Mouse (Mus musculus) cerebellum, postnatal 10 days (tissue): ENCODE measurements around the gene Prdm2.
A peak's percentile ranks its signal among the peaks of the same experiment; 100 is the strongest.

Experiments used
- DNase-seq, 2 experiments: peaks; one replicate each; pipeline ENCODE4 v3.0.0; 2021; ENCODE audit warnings: mixed read lengths in 2 of 2

The Prdm2 gene

GRCm38 (mm10) chr4:143212341-143213174, at the start of gene Prdm2:
TSS of gene Prdm2 (minus strand) at chr4:143212995.
- DNase-seq = peak; percentile 89 to 91

DNA sequence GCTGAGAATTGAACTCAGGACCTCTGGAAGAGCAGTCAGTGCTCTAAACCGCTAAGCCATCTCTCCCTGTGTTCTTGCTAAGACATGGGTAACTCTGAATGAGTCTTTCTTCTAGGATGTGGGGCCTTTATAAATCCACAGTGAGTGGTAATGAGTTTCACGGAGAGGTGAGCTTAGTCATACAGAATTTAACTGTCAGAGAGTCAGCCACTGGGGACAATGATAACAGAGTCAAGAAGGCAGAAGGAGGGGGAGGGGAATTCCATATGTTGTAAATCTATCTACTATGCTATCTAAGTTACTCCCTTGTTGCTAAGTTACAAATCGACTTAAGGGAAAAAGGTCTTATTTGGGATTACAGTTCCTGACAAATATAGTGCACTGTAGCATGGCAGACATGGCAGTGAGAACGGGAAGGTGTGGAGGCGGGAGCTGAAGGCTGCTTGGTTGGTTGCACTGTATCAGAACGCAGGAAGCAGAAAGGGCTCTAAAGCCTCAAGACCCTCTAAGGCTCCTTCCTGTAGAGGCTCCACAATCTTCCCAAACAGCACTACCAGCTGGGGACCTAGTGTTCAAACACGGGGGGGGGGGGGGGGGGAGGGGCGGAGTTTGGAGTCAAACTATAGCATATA, 47.0 kb upstream of the Prdm2 start:
- DNase-seq = no peak

DNA sequence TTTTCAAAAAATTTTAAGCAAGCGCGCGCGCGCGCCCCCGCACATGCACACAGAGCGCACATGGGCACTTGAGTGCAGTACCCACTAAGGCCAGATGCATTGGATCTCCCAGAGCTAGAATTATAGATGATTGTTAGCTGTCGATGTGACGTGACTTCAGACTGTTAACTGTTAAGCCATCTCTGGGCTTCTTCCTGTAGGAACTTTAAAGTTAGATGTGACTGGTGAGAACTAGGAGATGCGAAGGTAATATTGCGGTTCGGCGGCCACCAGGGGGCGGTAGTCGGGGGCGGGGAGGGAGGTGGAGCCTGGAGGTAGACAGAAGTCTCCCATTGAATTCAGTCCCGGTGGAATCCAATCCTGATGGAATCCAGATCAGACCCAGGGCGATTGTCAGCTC, 45.7 kb upstream of the Prdm2 start:
- DNase-seq = peak; percentile 88 to 90

- no peak for DNase-seq
Observed at GRCm38 (mm10) chr4:143257971-143258370, 45.2 kb upstream of the Prdm2 start.

GRCm38 (mm10) chr4:143255541-143255940, 42.7 kb upstream of the Prdm2 start:
- DNase-seq = no peak

DNA sequence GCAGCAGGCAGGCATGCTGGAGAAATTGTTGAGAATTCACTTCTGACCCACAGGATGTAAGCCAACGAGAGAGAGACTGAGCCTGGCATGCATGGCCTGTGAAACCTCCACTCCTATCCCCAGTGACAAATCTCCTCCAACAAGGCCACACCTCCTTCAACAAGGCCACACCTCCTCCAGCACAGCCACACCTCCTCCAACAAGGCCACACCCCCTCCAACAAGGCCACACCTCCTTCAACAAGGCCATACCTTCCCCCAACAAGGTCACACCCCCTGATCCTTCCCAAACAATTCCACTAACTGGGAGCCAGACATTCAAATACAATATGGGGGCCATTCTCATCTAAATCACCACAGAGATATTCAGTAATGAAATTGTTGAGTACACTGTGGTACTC, 40.6 kb upstream of the Prdm2 start:
- no peak for DNase-seq

- peak; percentile 16 to 28 for DNase-seq
Observed at GRCm38 (mm10) chr4:143248050-143248449, 35.3 kb upstream of the Prdm2 start.

DNA sequence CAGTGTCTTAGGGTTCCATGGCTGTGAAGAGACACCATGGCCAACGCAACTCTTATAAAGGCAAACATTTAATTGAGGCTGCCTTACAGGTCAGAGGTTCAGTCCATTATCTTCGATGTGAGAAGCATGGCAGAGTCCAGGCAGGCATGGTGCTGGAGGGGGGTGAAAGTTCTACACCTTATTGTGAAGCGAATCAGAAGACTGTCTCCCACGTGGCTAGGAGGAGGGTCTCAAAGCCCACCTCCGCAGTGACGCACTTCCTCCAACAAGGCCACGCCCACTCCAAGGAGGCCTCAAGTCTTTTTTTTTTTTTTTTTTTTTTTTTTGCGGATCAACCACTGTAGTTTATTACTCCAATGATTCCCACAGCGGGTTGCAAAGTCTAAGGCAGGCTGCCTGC, 28.5 kb upstream of the Prdm2 start:
- DNase-seq = no peak

GRCm38 (mm10) chr4:143239615-143240201, 26.9 kb upstream of the Prdm2 start:
- no peak for DNase-seq

DNA sequence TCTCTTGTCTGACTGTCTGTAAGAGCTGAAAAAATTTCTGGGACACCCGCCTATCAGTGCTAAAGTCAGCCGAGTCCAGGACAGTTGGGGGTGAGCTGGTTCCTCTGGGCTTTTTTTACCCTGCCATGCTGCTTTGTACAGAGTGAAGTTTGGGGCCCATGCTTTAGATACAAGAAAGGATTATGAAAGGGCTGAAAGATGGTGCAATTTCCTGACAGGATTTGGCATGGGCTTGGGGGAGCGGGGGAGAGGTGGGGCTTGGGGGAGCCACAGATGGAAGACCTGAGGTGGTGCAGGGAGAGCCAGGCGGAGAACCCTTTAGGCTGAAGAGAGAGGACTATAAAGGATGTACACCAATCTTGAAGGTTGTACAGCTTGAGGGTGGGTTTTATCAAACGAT, 26.3 kb upstream of the Prdm2 start:
- DNase-seq = no peak

GRCm38 (mm10) chr4:143238241-143239031, 25.6 kb upstream of the Prdm2 start:
- DNase-seq = peak; percentile 68 to 71

DNA sequence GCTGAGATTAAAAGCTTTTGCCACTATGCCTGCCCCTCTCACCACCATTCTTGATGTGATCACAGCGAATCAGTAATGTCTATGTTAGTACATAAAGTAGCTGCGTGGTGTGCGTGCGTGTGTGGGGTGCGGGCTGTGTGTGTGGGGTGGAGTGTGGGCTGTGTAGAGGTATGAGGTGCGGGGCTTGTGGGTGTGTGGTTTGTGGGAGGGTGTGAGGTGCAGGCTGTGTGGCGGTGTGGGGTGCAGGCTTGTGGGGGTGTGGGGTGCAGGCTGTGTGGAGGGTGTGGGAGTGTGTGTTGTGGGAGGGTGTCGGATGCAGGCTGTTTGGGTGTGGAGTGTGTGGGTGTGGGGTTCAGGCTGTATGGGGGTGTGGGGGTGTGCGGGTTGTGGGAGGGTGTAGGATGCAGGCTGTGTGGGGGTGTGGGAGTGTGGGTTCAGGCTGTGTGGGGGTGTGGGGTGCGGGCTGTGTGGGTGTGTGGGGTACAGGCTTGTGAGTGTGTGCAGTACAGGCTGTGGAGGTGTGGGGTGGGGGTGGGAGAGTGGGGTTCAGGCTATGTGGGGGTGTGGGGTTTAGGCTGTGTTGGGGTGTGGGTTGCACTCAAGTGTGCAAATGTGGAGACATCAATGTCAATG, 19.1 kb upstream of the Prdm2 start:
- DNase-seq = no peak

DNA sequence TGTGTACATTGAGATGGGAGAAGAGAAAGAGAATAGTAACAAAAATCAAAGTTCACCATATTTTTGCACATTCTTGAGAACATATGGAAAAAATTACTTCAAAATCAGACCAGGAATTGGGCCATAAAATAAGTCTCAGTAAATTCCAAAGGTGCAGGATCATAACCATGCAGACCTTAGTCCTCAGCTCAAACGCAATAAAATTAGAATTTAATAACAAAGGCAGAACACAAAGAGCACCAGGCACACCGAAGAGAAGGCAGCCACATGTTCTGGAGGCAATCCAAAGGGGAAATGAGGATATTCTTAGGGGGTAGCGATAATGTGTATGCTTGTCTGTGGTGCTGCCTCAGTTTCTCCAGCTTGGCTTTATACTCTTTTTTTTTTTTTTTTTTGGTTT, 18.3 kb upstream of the Prdm2 start:
- no peak for DNase-seq

- no peak for DNase-seq
Observed at GRCm38 (mm10) chr4:143227976-143228375, 15.2 kb upstream of the Prdm2 start.

DNA sequence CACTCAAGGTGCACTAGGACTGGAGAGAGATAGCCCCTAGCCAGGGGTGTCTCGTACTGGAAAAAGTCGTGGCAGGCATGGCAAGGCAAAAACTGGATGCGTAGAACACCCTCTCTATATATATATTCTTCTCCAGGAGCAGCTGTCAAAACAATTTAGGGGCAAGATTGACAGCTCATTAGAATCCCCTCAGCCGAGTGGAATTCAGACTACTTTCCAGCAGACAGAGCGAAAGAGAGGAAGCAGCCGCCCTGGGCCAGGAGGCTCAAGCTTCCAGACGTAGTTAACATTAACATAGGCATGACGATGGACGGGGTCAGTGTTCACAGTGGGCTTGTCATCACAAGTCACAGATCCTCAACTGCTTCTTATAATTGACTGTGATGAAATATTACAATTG, 13.1 kb upstream of the Prdm2 start:
- no peak for DNase-seq

GRCm38 (mm10) chr4:143219316-143219751, 6.5 kb upstream of the Prdm2 start:
- DNase-seq = no peak

DNA sequence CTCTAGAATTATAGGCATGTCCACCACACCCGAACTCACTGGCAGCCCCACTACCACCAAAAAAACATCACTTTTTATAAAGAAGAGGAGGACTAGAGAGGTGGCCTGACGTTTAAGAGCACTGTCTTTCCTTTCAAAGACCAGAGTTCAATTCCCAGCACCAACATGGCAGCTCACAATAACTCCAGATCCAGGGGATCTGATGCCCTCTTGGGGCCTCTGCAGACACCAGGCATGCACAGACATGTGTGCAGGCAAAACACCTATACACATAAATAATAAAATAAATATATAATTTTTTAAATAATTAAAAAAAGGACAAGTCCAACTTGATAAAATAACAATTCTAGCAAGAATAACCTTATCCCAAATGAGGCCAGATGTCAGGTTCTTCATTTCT, 6.1 kb upstream of the Prdm2 start:
- no peak for DNase-seq

GRCm38 (mm10) chr4:143217189-143217588, 4.4 kb upstream of the Prdm2 start:
- no peak for DNase-seq

DNA sequence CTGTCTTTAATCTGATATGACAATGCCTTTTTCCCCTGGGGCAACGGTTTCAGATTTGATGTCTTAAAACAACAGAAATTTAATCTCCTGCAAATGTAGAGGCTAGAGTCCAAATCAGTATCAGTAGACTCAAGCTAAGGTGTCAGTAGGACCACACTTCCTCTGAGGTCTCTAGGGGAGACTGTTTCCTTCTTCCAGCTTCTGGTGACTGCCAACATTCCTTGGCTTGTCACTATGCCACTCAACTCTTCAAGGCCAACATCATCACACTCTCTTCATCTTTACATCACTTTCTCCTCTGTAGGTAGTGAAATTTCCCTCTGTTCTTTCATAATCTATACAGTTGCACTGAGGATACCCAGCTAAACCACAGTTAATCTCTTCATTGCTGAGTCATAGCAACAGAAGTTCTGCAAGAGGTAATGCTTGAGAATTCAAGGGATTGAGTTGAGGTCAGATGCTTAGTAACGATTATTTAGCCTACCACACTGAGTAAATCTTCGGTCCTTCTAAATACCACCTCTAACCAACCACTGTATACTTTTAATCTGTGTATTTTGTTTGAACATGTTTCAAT, 1.5 kb upstream of the Prdm2 start:
- no peak for DNase-seq

- DNase-seq = no peak
Observed at GRCm38 (mm10) chr4:143213571-143213970, 776 bp upstream of the Prdm2 start.

DNA sequence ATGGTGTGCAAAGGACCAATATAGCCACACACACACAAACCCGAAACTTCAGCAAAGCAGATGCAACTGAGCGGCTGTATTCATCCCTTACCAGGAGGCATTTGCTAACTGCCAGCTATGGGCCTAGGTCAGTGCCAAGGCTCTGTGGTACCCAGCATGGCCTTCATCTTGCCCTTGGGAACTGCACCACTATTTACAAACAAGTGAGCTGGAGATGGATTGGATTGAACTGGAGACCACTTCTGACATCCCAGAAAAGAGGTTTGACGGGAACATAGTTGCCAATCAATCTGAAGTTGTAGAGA, 332 bp upstream of the Prdm2 start:
- no peak for DNase-seq

DNA sequence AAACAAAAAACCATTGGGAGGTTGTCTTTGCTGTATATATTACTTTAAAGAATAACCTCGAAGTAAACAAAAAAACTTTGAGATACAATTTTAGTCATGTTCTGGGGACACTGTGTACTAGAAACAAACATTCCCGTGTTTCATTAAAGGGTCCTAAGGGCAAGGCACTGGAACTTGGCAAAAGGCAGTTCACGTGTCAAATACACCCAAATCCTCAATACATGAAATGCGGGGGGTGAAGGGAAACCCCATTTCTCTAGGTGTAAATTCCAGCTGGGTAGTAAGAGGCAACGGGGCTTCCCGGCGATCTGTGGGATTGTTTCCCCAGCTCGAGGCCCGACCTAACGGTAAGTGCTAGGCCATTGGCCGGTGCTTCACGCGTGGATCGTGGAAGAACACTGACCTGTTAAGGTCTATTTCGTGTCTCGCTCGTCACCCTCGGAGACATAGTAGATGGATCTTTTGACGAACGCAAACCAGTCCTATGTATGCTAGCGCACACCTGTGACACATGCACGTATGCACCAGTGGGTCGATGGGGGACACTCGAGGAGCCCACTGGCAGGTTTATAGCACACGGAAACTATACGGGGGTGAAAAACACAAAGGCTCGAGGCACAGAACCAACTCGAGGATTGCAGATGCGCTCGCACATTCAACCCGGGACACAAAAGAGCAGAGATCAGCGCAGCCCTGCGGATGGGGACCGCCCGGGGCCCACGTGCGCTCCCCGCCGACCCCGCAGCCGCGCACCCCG, 1.0 kb downstream of the Prdm2 start:
- DNase-seq = peak; percentile 45 to 60
